Mouse (Mus musculus): Measurements from ENCODE around the gene Dab1.

The Dab1 gene

DNA sequence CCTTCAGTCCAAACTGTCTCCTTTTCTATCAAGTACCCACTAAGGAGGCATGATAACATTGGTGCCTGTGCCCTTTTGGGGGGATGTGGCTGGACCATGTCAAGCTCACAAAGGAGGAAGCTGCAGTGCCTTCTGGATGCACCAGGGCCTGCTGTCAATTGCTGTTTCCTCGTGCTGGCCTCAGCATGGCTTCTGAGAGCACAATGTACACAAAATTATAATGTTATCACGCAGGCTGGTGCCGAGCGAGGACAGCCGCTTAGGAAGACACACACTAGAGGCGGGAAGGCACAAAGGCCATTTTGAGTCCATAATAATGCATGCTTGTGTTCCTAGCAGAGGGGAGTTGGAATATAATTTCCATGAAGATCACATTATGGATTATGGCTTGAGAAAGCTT, 81.2 kb downstream of the Dab1 start:
- DNase-seq (ENCODE audit: low spot score in 2 of 2) = no peak

DNA sequence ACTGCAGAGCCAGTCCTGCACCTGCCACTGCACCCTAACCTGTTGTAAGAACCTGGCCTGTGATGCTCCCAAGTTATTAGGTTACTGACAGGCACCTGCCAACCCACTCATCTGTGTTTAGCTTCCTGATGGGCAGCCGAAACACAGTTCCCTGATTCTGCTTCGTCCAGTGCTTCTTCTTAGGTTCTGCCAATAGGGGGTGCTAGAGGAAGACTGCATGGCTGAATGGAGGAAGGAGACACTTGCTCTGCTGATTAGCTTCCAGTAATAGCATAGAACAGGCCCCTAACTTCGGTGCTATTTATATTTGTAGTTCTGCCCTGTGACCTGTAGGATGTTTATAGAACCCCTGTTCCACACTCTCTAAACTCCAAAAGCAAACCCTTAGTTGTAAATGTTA, 83.0 kb downstream of the Dab1 start:
- no peak for DNase-seq (ENCODE audit: low spot score in 2 of 2)

DNA sequence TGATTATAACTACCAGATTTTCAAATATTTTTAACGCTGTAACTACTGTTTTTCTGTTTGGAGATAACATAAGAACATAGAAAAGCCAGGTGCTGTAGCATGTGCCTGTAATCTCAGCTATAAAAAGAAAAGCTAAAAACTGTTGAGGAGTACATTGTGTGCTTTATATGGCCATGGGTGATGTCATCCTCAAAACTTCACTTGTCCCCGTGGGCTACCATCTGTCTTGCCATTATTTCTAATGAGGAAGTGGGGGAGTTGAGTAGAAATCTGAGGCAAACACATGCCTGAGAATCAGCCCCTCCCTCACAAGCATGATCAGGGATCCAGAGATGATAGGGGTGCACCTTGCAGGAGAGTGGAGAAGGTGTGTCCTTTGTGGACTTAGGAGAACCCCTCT, 85.3 kb downstream of the Dab1 start:
- no peak for DNase-seq (ENCODE audit: low spot score in 2 of 2)

DNA sequence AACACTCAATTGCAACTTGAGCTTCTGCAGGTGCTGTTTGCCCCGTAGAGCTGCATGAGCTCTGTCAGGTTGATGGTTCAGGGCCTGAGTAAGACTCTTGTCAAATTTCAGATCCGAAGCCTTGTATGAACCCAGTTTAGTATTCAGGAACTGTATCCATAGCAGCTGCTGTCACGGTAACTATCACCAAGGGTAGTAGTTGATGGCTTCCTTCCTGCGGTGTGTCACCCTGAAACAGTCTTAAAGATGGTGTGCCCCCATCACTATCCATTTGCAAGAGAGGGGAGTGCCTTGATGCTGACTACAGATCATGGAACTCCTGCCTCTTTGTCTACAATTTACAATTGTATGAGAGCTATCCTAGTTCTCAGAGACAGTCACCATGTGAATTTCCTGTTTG, 87.3 kb downstream of the Dab1 start:
- DNase-seq (ENCODE audit: low spot score in 2 of 2) = no peak

- DNase-seq (ENCODE audit: low spot score in 2 of 2) = no peak
These were observed 88.0 kb downstream of the Dab1 start for GRCm38 (mm10) chr4:103707140-103707539.

DNA sequence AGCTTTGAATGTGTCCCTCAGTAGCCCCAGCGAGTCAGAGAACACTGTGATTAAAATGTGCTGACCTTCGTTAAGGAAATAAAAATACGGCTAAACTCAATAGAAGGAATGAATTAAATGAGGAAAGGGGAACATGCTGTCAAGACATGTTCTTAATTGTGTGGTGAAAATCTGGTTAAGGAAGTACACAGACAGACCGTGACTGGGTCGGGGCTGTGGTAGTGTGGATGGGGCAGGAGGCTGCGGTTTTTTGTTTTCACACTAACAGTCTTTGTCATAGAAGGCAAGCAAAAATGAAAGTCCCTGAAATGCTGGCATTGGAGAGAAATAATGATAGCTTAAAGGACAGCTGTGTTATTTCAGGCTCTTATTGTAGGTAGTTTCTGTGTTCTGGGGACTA, 92.2 kb downstream of the Dab1 start:
- no peak for DNase-seq (ENCODE audit: low spot score in 2 of 2)

DNA sequence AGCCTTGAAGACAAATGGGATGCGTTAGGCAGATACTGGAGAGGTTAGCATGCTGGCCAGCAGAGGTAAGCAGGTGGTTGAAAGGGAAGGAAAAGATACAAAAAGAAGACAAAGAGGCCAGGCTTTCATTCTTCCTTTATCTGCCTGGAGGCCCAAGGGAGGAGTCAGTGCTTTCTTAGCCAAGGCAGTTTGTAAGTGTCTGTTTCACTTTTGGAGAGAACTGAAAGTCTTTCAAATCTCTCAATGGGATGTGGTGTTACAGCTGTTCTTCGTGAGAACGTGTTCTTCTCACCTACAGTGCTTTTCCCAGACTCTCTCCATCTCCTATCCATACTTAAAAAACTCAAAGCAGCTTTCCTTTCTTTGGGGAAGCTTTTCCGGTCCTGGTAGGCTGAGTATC, 94.8 kb downstream of the Dab1 start:
- DNase-seq (ENCODE audit: low spot score in 2 of 2) = no peak

DNA sequence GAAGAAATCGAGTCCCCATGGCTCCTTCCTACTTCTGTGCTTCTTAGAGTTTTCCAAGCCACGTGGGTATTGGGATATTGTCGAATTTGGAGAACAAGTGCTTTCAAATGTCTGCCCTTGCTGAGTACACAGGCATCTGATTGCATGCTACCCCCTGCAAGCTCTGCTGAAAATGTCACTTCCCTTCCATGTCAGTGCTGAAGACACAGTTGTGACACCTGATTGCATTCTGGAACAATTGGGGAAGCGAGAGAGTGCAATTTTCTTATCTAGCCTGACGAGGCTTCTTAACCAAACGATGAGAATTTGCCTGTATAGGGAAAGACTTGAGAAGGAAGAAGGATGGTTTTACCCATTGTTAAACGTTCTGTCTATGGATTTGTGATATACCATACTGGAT, 95.8 kb downstream of the Dab1 start:
- DNase-seq (ENCODE audit: low spot score in 2 of 2) = no peak

- DNase-seq (ENCODE audit: low spot score in 2 of 2) = no peak
These were observed 96.4 kb downstream of the Dab1 start for GRCm38 (mm10) chr4:103715568-103715967.

GRCm38 (mm10) chr4:103722738-103723137, 103.6 kb downstream of the Dab1 start:
- DNase-seq (ENCODE audit: low spot score in 2 of 2) = no peak

DNA sequence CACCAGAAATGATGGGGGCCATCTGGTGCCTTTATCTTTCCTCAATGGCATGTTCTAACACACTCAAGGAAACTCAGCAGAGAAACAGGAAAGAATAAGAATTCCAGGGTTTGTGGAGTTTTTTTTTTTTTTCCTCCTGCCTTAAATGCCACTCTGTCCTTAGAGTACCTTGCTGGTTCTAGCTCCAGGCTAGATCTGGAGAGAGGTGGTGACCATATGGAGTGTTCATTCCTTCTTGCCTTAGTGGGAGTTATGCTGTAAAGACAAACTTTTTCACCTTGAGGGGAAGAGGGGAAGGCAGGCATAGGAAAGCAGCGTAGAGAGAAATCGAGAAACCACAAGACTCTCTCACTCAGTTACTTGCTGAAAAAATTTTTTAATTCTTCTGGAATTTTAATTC, 107.3 kb downstream of the Dab1 start:
- DNase-seq (ENCODE audit: low spot score in 2 of 2) = no peak

DNA sequence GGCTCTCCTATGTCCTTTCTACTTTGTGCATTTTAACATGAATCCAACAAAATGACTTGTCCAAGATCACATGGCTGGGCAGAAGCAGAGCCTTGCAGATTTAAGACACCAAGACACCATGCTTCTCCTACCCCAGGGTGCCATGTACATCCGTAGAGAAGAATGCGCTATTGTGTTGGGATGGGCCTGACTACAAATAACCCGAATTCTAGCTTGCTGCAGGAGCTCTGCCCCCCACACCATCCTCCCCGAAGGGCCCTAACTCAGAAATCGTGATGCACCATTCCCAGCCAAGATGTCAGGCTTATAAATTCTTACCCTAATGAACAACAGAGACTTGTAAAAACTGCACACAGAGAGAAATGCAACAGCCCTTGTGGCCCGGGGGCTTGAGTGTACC, 118.0 kb downstream of the Dab1 start:
- DNase-seq (ENCODE audit: low spot score in 2 of 2) = no peak

- no peak for DNase-seq (ENCODE audit: low spot score in 2 of 2)
These were observed 132.2 kb downstream of the Dab1 start for GRCm38 (mm10) chr4:103751249-103751855.

DNA sequence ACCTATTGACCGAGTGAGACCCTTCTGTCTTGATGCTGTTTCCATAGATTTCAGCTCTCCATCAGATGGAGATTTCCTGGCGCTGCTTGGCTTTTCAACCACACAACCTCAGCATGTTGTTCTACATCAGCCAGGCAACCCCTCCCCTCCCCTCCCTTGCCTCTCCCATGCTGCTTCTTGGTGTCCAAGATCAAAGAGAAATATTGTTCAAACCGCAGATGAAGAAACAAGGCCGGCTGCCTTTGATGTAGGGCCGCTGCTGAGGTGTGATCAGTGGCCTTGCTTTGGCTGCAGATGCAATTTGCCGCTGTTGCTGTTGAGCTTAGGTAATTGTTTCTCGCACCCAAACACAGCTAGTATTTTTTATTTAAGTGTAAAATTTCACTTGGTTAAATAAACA, 135.4 kb downstream of the Dab1 start:
- no peak for DNase-seq (ENCODE audit: low spot score in 2 of 2)

GRCm38 (mm10) chr4:103757241-103757640, 138.1 kb downstream of the Dab1 start:
- no peak for DNase-seq (ENCODE audit: low spot score in 2 of 2)

- no peak for DNase-seq (ENCODE audit: low spot score in 2 of 2)
These were observed 143.3 kb downstream of the Dab1 start for GRCm38 (mm10) chr4:103762416-103762815.

DNA sequence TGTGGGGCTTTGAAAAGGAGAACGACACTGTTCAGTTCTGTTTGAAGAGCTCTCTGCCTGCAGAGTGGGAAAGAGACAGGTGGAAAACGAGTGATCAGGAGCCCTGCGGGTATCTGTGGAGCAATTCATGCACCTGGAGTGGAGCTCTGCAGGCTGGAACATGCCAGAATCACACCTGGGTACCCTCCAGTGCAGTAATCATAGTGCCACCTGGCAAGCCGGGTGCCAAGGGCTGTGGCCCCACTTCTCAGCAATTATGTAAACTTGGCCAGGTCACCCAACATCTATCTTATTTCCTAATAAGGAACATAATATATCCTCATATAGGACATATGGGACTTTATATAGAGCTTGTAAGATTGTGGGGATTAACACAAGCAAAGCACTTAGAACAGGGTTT, 156.6 kb downstream of the Dab1 start:
- DNase-seq (ENCODE audit: low spot score in 2 of 2) = no peak

DNA sequence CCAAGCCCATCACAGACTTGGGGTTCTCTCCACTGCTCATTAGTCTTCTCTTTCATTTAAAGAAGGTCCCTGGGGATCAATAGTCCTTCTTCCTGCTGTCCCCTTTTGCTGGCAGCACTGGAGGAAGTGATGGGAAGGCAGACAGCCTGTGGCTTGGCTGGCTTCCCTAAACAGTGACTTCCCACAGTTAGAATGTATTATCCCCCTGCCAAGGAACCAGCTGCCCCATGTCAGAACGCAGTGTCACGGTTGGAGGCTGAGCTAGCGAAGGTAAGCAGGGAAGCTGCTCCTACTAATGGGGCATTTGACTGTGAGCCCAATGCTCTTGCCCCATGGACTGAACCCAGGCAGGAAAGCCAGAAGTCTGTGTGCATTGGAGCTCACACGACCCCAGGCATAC, 162.2 kb downstream of the Dab1 start:
- peak; percentile 61 to 69 for DNase-seq (ENCODE audit: low spot score in 2 of 2)

DNA sequence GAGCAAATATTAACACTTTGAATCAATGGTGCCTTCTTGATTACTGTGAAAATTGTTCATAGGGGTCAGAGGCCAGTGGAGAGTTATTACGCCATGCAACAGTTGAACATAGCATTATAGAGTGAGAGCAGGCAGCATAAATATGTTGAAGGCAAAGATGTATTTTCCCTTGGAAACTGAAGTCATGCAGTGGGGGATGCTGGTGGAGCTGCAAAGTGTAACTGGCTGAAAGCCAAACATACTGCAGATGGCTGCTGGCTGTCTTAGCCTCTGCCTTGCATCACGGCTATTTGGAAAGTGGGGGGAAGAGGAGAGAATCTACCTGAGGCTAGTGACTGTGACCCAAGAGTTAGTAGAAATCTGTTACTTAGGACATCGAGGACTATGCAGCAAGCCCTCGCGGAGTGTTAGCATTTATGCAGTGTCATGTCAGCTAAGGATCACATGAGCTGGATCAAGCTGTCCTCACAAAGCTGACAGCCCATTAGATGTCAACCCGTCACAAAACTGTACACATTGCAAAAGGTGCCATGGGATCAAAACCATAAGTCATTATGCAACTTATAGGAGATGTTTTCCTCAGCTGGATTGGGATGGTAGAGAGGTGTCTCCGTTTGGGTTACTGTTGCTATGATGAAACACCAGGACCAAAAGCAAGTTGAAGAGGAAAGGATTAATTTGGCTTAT, 164.5 kb downstream of the Dab1 start:
- no peak for DNase-seq (ENCODE audit: low spot score in 2 of 2)

DNA sequence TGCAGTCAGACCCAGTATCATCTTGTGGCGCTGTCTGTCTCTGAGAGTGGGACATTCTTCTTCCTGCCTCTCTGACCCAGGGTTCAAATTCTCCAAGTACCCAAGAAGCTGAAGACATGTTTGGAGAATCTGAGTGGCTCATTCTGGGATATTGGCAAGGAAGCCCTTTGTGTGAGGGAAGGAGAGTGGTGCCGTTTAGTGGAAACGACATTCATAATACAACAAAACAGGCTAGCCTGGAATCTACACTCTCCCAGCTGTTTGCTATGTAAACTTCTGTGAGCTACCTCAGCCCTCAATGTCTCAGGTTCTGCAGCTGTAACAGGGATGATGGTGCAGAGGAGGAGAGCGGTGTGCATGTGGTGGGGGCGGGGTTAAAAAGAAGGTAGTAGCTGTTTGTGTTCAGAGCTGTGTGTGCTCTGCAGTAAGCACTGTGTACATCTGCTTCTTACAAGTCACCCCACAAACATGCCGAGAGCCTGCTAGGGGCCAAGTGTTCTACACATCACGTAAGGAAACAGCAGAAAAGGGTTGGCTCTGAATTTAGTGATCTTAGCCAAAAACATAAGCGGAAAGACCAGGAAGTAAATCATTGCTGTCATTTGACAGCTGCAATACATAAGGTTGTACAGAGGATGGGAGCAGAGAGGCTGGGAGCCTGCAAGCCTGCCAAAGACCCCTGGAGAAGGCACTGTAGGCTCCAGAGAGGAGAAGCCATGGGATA, 174.6 kb downstream of the Dab1 start:
- no peak for DNase-seq (ENCODE audit: low spot score in 2 of 2)

GRCm38 (mm10) chr4:103796416-103796815, 177.3 kb downstream of the Dab1 start:
- DNase-seq (ENCODE audit: low spot score in 2 of 2) = no peak

- DNase-seq (ENCODE audit: low spot score in 2 of 2) = no peak
These were observed 183.3 kb downstream of the Dab1 start for GRCm38 (mm10) chr4:103802439-103802838.

- DNase-seq (ENCODE audit: low spot score in 2 of 2) = no peak
These were observed 185.3 kb downstream of the Dab1 start for GRCm38 (mm10) chr4:103804461-103804860.
